Mouse (Mus musculus) MEL (cell line): ENCODE data around the gene Gm42688.

Experiments
- BHLHE40 ChIP-seq: IDR thresholded peaks from 2 replicates; pipeline ENCODE4 v1.6.1; 2012; ENCODE audit warnings: low read depth, mild to moderate bottlenecking, inconsistent platforms, low read length, improper control_type of control experiment, borderline replicate concordance
- CHD1 ChIP-seq: IDR thresholded peaks from 2 replicates; pipeline ENCODE4 v1.6.1; 2012; ENCODE audit warnings: low read depth, mild to moderate bottlenecking, inconsistent platforms, low read length, improper control_type of control experiment
- CTCF ChIP-seq, 3 experiments: IDR thresholded peaks in 2 of 3; conservative IDR thresholded peaks in 1 of 3; 2 replicates each; pipeline ENCODE4 v1.5.1; 2011 to 2012; ENCODE audit warnings: low read length in 3 of 3, low read depth in 2 of 3, mild to moderate bottlenecking in 2 of 3, improper control_type of control experiment in 1 of 3, inconsistent platforms in 1 of 3, mixed read lengths in 1 of 3, moderate library complexity in 1 of 3; ENCODE audit not compliant: control insufficient read depth in 1 of 3, insufficient read depth in 1 of 3, poor library complexity in 1 of 3, severe bottlenecking in 1 of 3
- GATA1 ChIP-seq: IDR thresholded peaks from 2 replicates; pipeline ENCODE4 v1.6.1; 2011; ENCODE audit warnings: low read depth, low read length, improper control_type of control experiment
- MAX ChIP-seq: IDR thresholded peaks from 2 replicates; pipeline ENCODE4 v1.6.1; 2011; ENCODE audit warnings: low read length, improper control_type of control experiment
- MYC ChIP-seq: IDR thresholded peaks from 2 replicates; pipeline ENCODE4 v1.6.1; 2011; ENCODE audit warnings: low read depth, mild to moderate bottlenecking, low read length, improper control_type of control experiment, moderate library complexity
- SIN3A ChIP-seq: IDR thresholded peaks from 2 replicates; pipeline ENCODE4 v1.6.1; 2012; ENCODE audit warnings: low read length, improper control_type of control experiment, inconsistent platforms

GRCm38 (mm10) chr6:83151721-83152120 lies 50.3 kb downstream of the Gm42688 start:
- TF ChIP-seq CTCF (IDR thresholded peaks at IDR 0.05 in 2 of 3, conservative IDR thresholded peaks at IDR 0.05 in 1 of 3; ENCODE audit: control insufficient read depth in 1 of 3, insufficient read depth in 1 of 3, low read depth in 2 of 3, low read length in 3 of 3, poor library complexity in 1 of 3, severe bottlenecking in 1 of 3): no peak
- TF ChIP-seq CHD1: no peak
- TF ChIP-seq MYC: no peak
- TF ChIP-seq BHLHE40: no peak
- TF ChIP-seq GATA1: no peak
- TF ChIP-seq SIN3A: no peak
- no peak for TF ChIP-seq MAX
